Mouse (Mus musculus) heart, postnatal 0 days (tissue): ENCODE measurements around the gene Chic1.

ENCODE experiments used
- CTCF ChIP-seq: IDR thresholded peaks from 2 replicates; pipeline ENCODE4 v1.5.1; 2016; ENCODE audit warnings: antibody characterized with exemption, control low read depth, low read depth
- EP300 ChIP-seq: IDR thresholded peaks from 2 replicates; pipeline ENCODE4 v1.6.1; 2016; ENCODE audit warnings: antibody characterized with exemption, low read depth

DNA sequence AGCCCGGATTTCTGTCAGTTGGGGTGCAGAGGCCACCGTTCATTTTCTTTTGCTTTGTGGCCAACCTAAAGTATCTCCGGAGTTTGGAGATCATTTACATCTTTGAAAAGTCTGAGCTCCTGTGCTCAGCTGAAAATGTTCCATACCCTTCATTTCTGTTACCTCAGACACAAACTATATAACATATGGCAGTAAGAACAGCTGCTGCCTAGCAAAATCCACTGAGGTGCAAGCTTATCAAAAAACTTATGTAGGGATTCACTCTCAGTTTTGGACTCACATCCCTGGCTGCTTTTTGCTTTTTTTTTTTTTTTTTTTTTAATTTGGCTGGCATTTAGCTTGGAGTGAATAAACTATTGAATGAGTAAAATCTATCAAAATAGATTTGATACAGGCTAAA lies 31.9 kb downstream of the Chic1 start:
- TF ChIP-seq CTCF (no peak), EP300 (no peak)
